Mouse (Mus musculus) erythroblast, embryonic 14.5 days (primary cell): Measurements from ENCODE around the gene Meis2. TPM values are rescaled to one million over a fixed set of nuclear protein-coding genes. Genes with fewer than 3 reads are reported as not detected.

Experiments
- H3K27me3 ChIP-seq: 2 replicates; pipeline ENCODE4 v1.6.1; 2012; ENCODE audit warnings: inconsistent platforms; ENCODE audit not compliant: control insufficient read depth
- H3K36me3 ChIP-seq: 2 replicates; pipeline ENCODE4 v1.6.1; 2012; ENCODE audit warnings: mild to moderate bottlenecking, inconsistent platforms; ENCODE audit not compliant: control insufficient read depth
- H3K4me1 ChIP-seq: 2 replicates; pipeline ENCODE4 v1.6.1; 2012; ENCODE audit warnings: inconsistent platforms; ENCODE audit not compliant: control insufficient read depth
- H3K4me3 ChIP-seq: replicated peaks from 2 replicates; pipeline ENCODE3; 2012; ENCODE audit warnings: moderate library complexity, mild to moderate bottlenecking, inconsistent platforms
- H3K9me3 ChIP-seq: 2 replicates; pipeline ENCODE4 v1.6.1; 2012; ENCODE audit warnings: low read length, inconsistent platforms, mixed read lengths; ENCODE audit not compliant: control insufficient read depth
- GATA1 ChIP-seq: IDR thresholded peaks from 2 replicates; pipeline ENCODE4 v1.6.1; 2012; ENCODE audit warnings: low read length, inconsistent platforms, mixed read lengths
- TAL1 ChIP-seq: IDR thresholded peaks from 3 replicates; pipeline ENCODE4 v1.6.1; 2012; ENCODE audit warnings: low read length, inconsistent platforms, mixed read lengths
- polyA plus RNA-seq: library from polyadenylated mRNA; stranded (reverse); fragments of >175 nt; gene quantifications from 2 replicates; pipeline ENCODE4 v1.2.3, GENCODE M21; 2012

The Meis2 gene
- polyA plus RNA-seq, 1 experiment, result not detected

DNA sequence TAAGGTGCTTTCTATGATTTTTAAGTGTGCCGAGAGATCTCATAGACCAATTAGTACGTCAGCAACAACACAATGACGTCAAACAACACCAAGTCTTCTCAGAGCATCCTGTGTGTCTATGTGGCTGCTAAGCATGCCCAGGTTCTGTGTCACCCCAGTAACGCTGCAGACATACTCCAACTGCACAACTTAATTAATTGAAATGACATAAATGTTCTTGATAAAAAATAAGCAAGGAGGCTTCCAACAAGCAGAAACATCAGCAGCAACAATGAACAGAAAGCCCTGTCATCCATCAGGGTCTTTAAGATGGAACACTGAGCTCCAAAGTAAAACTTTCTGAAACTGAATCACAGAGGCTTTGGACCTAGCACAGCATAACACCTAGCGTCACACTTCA is 11.7 kb downstream of the Meis2 start:
- no peaks in the 10 kb centered on the region for H3K36me3 ChIP-seq
- peaks cover 5% of the 10 kb centered on the region for H3K27me3 ChIP-seq
- no peak for TF ChIP-seq GATA1
- TF ChIP-seq TAL1, result no peak
- no peaks in the 10 kb centered on the region for H3K4me1 ChIP-seq
- no peak overlapping the region for H3K4me3 ChIP-seq
- H3K9me3 ChIP-seq, result no peaks in the 10 kb centered on the region

DNA sequence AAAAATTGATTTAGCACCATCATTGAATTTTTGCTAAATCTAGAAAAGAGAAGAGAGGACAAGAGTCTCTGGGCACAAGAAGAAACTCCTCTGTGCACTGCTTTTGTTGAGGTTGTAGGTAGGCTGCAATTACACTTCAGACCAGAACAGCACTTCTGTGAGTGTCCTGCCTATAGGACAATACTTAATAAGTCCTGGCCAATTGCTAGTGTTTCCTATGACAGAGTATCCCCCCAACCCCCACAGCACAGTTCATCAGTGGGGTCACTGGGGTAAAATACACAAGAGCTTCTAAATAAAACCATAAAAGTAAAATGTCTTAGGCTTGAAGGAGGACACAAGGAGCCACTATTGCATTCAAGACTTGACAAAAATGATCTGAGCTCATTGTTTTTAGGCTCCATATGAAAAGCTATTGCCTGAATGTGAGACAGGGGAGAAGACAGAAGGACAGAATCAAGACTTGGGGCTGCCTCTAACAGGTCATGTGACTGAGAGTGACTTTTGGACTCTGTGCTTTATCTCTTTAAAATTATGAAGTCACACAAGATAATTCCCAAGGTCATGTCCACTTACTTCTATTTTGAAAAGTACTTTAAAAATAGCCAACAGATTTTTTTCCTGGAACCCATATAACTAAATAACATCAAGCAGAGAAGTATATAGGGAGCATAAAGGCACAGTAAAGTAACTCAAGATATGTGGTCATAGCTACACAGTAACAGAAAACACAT is 12.8 kb downstream of the Meis2 start:
- no peaks in the 10 kb centered on the region for H3K36me3 ChIP-seq
- TF ChIP-seq GATA1 (no peak), TAL1 (no peak)
- no peak overlapping the region for H3K4me3 ChIP-seq

DNA sequence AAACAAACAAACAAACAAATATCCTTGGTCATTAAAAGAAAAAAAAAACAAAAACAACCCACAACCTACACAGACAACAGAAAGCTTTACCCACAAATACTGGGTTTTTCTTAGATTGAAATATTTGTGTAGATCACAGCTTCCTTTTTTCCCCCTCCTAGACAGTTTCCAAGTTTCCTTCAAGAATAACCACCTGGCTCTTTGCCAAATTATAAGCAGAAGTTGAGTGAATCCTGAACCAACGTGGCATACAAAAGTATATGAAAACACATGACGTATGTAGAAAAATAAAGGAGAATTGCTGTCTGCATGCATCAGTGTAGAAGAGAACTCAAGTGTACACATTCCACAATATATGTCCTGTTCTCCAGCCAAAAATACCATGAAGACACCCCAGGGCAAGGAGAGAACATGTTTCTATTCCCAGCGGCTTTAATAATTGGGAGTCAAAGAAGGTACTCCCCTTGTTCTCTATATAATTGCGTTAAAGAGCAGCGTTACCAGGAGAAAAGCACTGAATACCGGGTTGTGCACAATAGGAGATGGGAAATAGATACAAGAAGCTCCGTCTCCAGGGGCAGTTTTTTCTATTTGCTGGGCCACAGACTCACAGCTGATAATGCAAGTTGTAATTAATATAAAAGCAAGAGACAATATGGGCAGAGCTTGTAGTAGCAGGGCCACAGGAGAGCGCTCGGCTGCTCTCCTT is 13.6 kb downstream of the Meis2 start:
- Histone ChIP-seq H3K9me3 (no peaks in the 10 kb centered on the region), H3K27me3 (no peaks in the 10 kb centered on the region), H3K36me3 (no peaks in the 10 kb centered on the region), H3K4me1 (no peaks in the 10 kb centered on the region), H3K4me3 (no peak overlapping the region)
- TF ChIP-seq GATA1, result no peak
- TF ChIP-seq TAL1, result no peak

More for the DNA sequence above, 12.8 kb downstream of the Meis2 start:
- Histone ChIP-seq H3K4me1 (no peaks in the 10 kb centered on the region), H3K27me3 (no peaks in the 10 kb centered on the region), H3K9me3 (no peaks in the 10 kb centered on the region)

DNA sequence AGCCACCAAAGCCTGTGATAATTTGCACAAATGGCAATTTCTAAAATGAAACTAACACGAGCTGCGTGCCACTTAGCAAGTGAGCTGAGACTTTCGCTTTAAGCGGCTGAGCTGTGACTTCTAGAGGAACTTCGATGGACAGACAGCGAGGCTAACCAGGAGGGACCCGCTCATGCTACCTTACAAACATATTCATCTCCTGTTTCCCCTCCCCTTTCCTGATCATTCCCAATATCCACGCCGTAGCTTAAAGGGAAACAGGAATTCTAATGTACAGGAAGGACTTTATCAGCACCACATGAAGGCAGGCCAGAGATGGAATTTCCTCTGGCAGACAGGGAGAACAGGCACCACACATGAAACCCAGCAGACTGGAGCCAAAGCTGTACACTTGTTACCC is 15.9 kb downstream of the Meis2 start:
- Histone ChIP-seq H3K27me3 (no peaks in the 10 kb centered on the region), H3K4me1 (no peaks in the 10 kb centered on the region), H3K9me3 (no peaks in the 10 kb centered on the region), H3K4me3 (no peak overlapping the region), H3K36me3 (no peaks in the 10 kb centered on the region)
- no peak for TF ChIP-seq GATA1

DNA sequence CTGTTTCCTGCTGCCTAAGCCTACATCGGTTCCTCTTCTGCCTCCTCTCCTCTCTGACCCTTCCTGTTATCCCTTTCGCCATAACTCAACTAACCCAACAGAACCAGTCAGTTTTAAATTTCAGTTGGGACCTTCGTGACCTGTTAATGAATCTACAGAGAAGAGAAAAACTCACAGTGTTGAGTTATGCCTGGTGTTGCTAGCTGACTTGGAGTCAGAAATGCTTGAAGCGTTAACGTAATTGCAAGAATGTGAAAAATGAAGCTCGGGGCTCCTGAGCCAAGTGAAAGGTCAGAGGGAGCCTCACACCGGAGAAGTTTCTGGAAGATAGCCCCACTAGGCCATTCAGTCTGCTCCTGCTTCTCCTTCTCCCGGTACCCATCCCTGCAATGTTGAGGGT is 18.3 kb downstream of the Meis2 start:
- Histone ChIP-seq H3K27me3 (no peaks in the 10 kb centered on the region), H3K4me1 (no peaks in the 10 kb centered on the region), H3K9me3 (no peaks in the 10 kb centered on the region), H3K36me3 (no peaks in the 10 kb centered on the region), H3K4me3 (no peak overlapping the region)
- no peak for TF ChIP-seq GATA1
- TF ChIP-seq TAL1, result no peak

DNA sequence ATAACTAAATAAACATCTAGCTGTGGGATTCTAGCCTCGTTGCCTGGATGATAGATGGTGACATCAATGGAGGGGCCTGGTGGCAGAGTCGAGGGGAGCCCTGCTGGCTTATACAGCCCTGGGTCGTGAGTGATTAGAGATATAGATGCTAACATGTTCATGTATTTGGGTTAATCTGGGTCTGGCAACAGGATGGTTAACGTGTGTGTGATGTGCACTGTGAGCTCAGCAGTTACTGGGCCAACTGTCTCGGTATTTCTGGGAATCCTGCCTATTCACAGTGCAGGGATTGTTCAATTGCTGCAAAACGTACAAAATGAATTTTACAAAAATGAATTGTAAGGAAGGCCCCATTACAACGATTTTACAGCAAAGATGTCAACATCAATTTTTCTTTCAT is 20.6 kb downstream of the Meis2 start:
- no peaks in the 10 kb centered on the region for H3K9me3 ChIP-seq
- no peaks in the 10 kb centered on the region for H3K36me3 ChIP-seq
- no peaks in the 10 kb centered on the region for H3K27me3 ChIP-seq
- H3K4me1 ChIP-seq, result no peaks in the 10 kb centered on the region
- no peak overlapping the region for H3K4me3 ChIP-seq
- TF ChIP-seq TAL1 (no peak), GATA1 (no peak)

DNA sequence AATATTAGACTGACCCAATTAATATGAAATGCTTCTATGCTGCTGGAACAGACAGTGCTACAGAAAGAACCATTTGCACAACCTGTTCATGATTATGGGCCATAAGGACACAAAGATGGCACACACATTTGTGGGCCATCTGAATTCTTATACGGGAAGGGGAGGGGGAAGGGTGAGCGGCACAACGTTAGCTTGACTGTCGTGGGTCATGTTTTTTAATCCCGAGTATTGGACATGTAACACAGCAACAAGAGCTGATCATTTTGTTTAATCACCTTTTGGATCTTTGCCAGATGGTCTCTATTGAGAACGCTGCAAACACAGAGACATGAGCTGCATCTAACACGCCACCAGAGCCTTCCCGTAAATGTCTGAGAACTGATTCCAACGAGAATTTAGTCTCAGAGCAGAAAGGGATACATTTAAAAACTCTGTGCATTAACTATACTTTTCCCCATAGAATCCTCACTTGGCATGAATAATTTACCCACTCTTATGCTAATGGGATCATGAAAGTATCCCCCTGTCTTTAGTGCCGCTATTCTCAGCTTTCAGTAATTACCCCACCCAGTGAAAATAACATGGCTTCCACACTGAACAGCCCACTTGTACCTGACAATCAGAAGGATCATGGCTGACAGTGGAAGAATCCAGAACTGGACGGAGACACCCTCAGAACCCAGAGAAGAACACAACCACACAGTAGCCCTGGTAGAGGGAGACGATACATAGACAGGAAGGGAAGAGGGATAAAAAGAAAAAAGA is 22.5 kb downstream of the Meis2 start:
- H3K36me3 ChIP-seq, result no peaks in the 10 kb centered on the region
- H3K9me3 ChIP-seq, result no peaks in the 10 kb centered on the region
- no peaks in the 10 kb centered on the region for H3K27me3 ChIP-seq
- H3K4me3 ChIP-seq, result no peak overlapping the region
- no peaks in the 10 kb centered on the region for H3K4me1 ChIP-seq
- no peak for TF ChIP-seq GATA1
- TF ChIP-seq TAL1, result no peak

DNA sequence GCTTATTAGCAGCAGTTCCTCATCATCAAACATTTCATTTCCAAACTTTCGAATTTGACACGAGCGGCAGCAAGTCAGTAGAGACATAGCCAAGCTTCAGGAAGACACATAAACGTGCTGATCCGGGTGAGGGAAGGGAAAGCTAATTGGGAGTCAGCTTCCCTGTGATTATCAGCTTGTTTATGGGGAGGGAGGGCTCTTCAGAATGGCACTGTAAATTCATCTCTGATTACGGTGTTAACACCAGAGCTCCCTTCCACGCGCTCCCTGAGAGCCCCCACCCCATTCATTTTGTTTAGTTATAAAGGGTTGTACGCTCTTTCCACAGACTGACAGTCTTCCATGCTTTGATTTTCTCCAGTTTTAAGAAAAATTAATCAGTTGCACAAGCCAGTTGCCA is 23.2 kb downstream of the Meis2 start:
- Histone ChIP-seq H3K27me3 (no peaks in the 10 kb centered on the region), H3K9me3 (no peaks in the 10 kb centered on the region), H3K4me3 (no peak overlapping the region), H3K36me3 (no peaks in the 10 kb centered on the region), H3K4me1 (no peaks in the 10 kb centered on the region)
- TF ChIP-seq GATA1 (no peak), TAL1 (no peak)

DNA sequence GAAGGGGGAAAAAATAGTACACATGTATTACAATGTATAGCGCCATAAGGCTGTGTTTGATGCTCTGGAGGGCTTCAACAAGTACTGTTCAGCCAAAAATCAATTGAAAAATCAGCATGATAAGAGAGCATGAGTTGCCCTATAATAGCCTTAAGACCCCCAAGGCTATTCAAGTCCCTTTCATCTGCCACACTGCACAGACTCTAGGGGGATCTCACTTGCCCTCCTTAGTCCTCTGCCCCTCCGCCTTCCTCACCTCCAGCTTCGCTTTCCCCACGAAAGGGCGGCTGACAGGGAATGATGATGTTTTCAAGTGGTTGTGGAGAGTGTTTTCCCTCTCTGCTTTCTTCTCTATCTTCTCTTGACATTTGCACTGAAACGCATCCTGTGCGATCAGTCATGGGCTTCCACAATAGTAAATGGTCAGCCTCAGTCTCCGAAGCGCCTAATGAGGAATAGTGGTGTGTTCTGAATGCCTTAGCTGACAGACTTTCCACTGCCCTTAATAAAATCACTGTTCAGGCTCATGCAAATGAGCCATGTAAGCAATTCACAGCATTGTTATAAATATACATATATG is 23.9 kb downstream of the Meis2 start:
- Histone ChIP-seq H3K9me3 (no peaks in the 10 kb centered on the region), H3K4me1 (no peaks in the 10 kb centered on the region), H3K4me3 (no peak overlapping the region), H3K36me3 (no peaks in the 10 kb centered on the region), H3K27me3 (no peaks in the 10 kb centered on the region)
- TF ChIP-seq GATA1 (no peak), TAL1 (no peak)
